Mouse (Mus musculus) liver, adult 2 months (tissue): Measurements from ENCODE around the gene Gemin5.

Source experiments
- CTCF ChIP-seq: fragments of 200-500 bp; IDR thresholded peaks from 2 replicates; pipeline ENCODE4 v1.5.1; 2011; ENCODE audit warnings: low read depth, low read length, control low read depth
- POLR2A ChIP-seq: fragments of 200-500 bp; IDR thresholded peaks from 2 replicates; pipeline ENCODE4 v1.6.1; 2011; ENCODE audit warnings: low read length, control low read depth; ENCODE audit not compliant: insufficient read depth; ENCODE audit errors: extremely low read depth

DNA sequence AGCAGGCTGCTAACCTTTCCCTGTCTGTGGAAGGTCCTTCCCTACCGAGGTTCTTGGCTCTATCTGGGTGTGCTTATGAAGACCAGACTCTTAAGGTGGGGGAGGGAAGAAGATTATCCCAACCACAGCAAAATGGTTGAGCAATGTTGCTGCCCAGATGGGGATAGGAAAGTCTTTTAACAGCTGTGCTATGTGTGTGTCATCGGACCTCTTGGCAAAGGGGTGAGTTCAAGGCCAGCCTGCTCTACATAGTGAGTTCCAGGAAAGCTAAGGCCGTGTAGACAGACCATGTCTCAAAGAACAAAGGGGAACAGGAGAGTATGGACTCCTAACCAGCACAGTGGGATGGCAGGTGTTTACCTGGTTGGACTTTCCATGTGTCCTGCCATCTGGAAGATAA, 95.4 kb downstream of the Gemin5 start:
- TF ChIP-seq CTCF (no peak), POLR2A (no peak)
